Mouse (Mus musculus) liver, embryonic 16.5 days (tissue): ENCODE results near the gene Sugt1. TPM values are rescaled to one million over a fixed set of nuclear protein-coding genes. Genes with fewer than 3 reads are reported as not detected.
A peak's percentile ranks its signal among the peaks of the same experiment; 100 is the strongest.

Source experiments
- ATAC-seq: fragments of 200-750 bp; cut with Nextera tagmentation; 2 replicates; pipeline ENCODE4 v1.8.0; 2017; ENCODE audit warnings: low read depth, mild to moderate bottlenecking, moderate number of reproducible peaks, moderate library complexity
- H3K27ac ChIP-seq: fragments of 300-500 bp; sonication (generic); 2 replicates; pipeline ENCODE4 v1.5.1; 2014; ENCODE audit warnings: mild to moderate bottlenecking, low read length
- H3K27me3 ChIP-seq: fragments of 300-500 bp; sonication (generic); 2 replicates; pipeline ENCODE4 v1.6.1; 2014; ENCODE audit warnings: low read depth, low read length, mixed read lengths; ENCODE audit not compliant: control insufficient read depth, insufficient read depth
- H3K36me3 ChIP-seq: fragments of 300-500 bp; sonication (generic); 2 replicates; pipeline ENCODE4 v1.6.1; 2014; ENCODE audit warnings: mild to moderate bottlenecking; ENCODE audit not compliant: control insufficient read depth, insufficient read depth
- H3K4me1 ChIP-seq: fragments of 300-500 bp; sonication (generic); 2 replicates; pipeline ENCODE4 v1.6.1; 2014; ENCODE audit warnings: low read depth, low read length, mixed read lengths; ENCODE audit not compliant: control insufficient read depth
- H3K4me2 ChIP-seq: fragments of 300-500 bp; sonication (generic); 2 replicates; pipeline ENCODE4 v1.6.1; 2014; ENCODE audit warnings: low read depth, low read length, mixed read lengths
- H3K4me3 ChIP-seq: fragments of 300-500 bp; sonication (generic); 2 replicates; pipeline ENCODE4 v1.5.1; 2014; ENCODE audit warnings: low read depth, mild to moderate bottlenecking, low read length
- H3K9ac ChIP-seq: fragments of 300-500 bp; sonication (generic); 2 replicates; pipeline ENCODE4 v1.6.1; 2014; ENCODE audit warnings: low read depth, low read length
- H3K9me3 ChIP-seq: fragments of 300-500 bp; sonication (generic); replicated peaks from 2 replicates; pipeline ENCODE4 v1.6.1; 2016; ENCODE audit warnings: low read length; ENCODE audit not compliant: control insufficient read depth
- WGBS: fragments of 180-500 bp; shearing (Covaris S2); extraction: QIAGEN DNeasy Blood & Tissue Kit; methylation state at CpG from one replicate; pipeline ENCODE4 v1.1.7; 2014; ENCODE audit not compliant: insufficient replicate concordance; 5-methylcytosine and 5-hydroxymethylcytosine counted together
- polyA plus RNA-seq: library from polyadenylated mRNA; unstranded; fragments of >200 nt; fragmentation: Nextera tagmentation; extraction: Ambion mirVana; gene quantifications from 2 replicates; pipeline ENCODE4 v1.2.1, GENCODE M21; 2015

The Sugt1 gene
- polyA plus RNA-seq, 1 experiment from 2014 or later, result 30.5 TPM

DNA sequence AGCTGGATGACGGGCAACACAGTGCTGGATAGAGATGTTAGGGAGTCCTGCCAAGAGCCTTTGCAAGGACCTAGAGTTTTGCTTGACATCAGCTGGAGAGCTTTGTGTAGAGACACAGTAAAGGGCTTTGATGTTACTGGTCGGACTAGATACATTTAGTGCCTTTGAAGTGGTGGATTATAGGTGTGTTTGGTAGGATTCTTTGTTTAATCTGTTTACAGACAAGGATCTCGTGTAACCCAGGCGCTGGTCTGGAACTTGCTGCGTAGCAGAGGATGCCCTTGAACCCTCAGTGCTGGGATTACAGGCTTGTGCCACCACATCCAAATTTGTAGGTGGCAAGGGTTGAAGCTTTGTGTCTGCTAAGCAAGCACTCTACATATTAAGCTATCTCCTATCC lies 6.6 kb downstream of the Sugt1 start:
- no peak for ATAC-seq
- H3K4me2 ChIP-seq, result no peak overlapping the region
- no peaks in the 10 kb centered on the region for H3K27me3 ChIP-seq
- H3K27ac ChIP-seq, result no peak overlapping the region
- H3K36me3 ChIP-seq, result no peaks in the 10 kb centered on the region
- H3K9ac ChIP-seq, result no peak overlapping the region
- H3K4me1 ChIP-seq, result no peaks in the 10 kb centered on the region; the same call in 1 of the 2 replicates
- no peaks in the 10 kb centered on the region for H3K9me3 ChIP-seq
- no peak overlapping the region for H3K4me3 ChIP-seq
- WGBS, result 63% methylated on average over 5 of the region's 5 CpGs

DNA sequence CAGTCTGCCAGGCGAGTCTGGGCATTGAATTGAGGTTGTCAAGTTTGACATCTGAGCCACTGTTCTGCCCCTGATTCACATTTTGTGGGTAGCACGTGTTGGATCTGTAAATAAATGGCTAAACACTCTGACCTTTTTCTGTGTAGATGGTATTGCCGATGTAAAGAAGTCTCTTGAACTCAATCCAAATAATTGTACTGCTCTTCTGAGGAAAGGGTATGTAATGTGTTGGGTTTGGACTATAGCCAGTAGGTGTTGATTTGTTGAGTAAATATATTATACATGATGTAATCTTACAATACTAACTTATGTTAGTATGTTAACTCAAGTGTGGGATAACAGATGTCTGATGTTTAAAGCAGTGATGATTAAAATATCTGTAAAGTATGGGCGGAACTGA lies 9.1 kb downstream of the Sugt1 start:
- Histone ChIP-seq H3K27ac (no peak overlapping the region), H3K4me3 (no peak overlapping the region), H3K36me3 (no peaks in the 10 kb centered on the region), H3K9me3 (no peaks in the 10 kb centered on the region), H3K4me2 (no peak overlapping the region), H3K9ac (no peak overlapping the region), H3K27me3 (no peaks in the 10 kb centered on the region), H3K4me1 (no peaks in the 10 kb centered on the region)
- WGBS, result 69% methylated on average over 4 of the region's 4 CpGs
- peak; percentile 53 for ATAC-seq

GRCm38 (mm10) chr14:79605881-79606280 lies 18.4 kb downstream of the Sugt1 start:
- no peak overlapping the region for H3K4me2 ChIP-seq
- H3K36me3 ChIP-seq, result peaks cover 7% of the 10 kb centered on the region
- H3K9me3 ChIP-seq, result no peaks in the 10 kb centered on the region
- no peak for ATAC-seq
- no peak overlapping the region for H3K9ac ChIP-seq
- H3K4me3 ChIP-seq, result no peak overlapping the region
- no peaks in the 10 kb centered on the region for H3K27me3 ChIP-seq
- WGBS, result 79% methylated on average over 2 of the region's 2 CpGs
- H3K4me1 ChIP-seq, result no peaks in the 10 kb centered on the region
- no peak overlapping the region for H3K27ac ChIP-seq

- Histone ChIP-seq H3K36me3 (peaks cover 11% of the 10 kb centered on the region), H3K9ac (no peak overlapping the region), H3K9me3 (no peaks in the 10 kb centered on the region), H3K27ac (no peak overlapping the region), H3K4me3 (no peak overlapping the region), H3K4me1 (no peaks in the 10 kb centered on the region), H3K27me3 (no peaks in the 10 kb centered on the region), H3K4me2 (no peak overlapping the region)
- no peak for ATAC-seq
- WGBS, result 75% methylated on average over 6 of the region's 6 CpGs
These were observed 18.9 kb downstream of the Sugt1 start for GRCm38 (mm10) chr14:79606392-79606791.

DNA sequence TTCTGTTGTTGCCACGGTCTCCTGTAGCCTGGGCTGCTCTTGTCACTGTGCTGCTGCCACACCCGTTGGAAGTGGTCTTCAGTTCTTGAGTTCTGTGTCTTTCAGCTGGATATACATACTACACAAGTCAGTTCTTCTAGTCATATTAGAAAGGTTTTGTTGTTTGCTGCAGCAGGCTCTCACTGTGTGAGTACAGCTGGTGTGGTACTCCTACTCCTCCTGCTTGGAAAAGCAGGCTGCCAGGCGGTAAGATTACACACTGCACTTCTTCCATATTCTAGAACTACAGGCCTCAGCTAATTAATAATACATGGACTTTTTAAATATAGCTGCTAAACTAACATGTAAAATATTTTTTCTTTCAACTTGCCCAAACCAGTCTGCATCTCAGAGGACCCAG lies 19.4 kb downstream of the Sugt1 start:
- no peak overlapping the region for H3K27ac ChIP-seq
- H3K36me3 ChIP-seq, result peaks cover 14% of the 10 kb centered on the region
- H3K9ac ChIP-seq, result no peak overlapping the region
- H3K9me3 ChIP-seq, result no peaks in the 10 kb centered on the region
- no peaks in the 10 kb centered on the region for H3K4me1 ChIP-seq
- H3K4me2 ChIP-seq, result no peak overlapping the region
- WGBS, result 78% methylated on average over 3 of the region's 3 CpGs
- no peak for ATAC-seq
- no peaks in the 10 kb centered on the region for H3K27me3 ChIP-seq
- no peak overlapping the region for H3K4me3 ChIP-seq

DNA sequence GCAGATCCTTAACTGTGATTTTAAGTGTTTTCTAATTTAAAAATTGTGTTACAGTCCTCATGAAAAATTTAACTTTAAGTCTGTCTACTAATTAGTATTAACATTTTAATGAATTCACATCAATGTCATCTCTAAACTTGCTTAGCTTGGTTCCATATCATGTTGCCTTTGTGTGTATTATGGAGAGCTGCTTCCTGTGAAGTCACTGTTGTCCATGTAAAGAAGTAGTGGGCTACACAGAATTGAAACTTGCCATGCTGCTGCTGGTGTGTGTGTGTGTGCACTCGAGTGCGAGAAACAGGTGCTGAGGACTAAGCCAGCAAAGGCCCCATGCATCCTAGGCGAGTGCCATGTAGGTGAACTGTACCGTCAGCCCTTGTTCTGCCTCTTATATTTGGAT lies 19.9 kb downstream of the Sugt1 start:
- Histone ChIP-seq H3K9me3 (no peaks in the 10 kb centered on the region), H3K27me3 (no peaks in the 10 kb centered on the region), H3K4me2 (no peak overlapping the region), H3K4me3 (no peak overlapping the region), H3K36me3 (peaks cover 14% of the 10 kb centered on the region), H3K4me1 (no peaks in the 10 kb centered on the region), H3K27ac (no peak overlapping the region), H3K9ac (no peak overlapping the region)
- 79% methylated on average over 4 of the region's 4 CpGs for WGBS
- no peak for ATAC-seq

DNA sequence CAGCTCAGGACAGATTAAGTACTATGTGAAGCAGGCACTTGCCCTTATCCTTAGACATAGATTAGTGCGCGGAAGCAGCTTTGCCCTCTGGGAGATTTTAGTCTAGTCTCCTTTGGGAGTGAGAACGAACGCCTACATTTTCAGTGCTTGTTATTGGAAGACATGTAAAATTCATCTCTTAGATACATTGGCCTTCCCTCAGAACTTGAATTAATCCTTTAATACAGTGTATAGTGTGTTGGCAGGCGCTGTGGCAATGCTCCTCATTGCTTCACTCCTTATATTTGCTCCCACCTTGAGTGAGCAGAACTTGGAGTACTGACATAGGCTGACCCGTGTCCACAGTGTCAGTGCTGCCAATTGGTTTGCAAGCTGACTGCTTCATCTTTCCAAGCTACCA lies 20.8 kb downstream of the Sugt1 start:
- peaks cover 14% of the 10 kb centered on the region for H3K36me3 ChIP-seq
- WGBS, result 92% methylated on average over 6 of the region's 6 CpGs
- no peak overlapping the region for H3K27ac ChIP-seq

GRCm38 (mm10) chr14:79617121-79617828 lies 29.8 kb downstream of the Sugt1 start:
- no peaks in the 10 kb centered on the region for H3K9me3 ChIP-seq
- H3K4me3 ChIP-seq, result no peak overlapping the region
- H3K36me3 ChIP-seq, result peaks cover 2% of the 10 kb centered on the region; the same call in 1 of the 2 replicates
- no peak overlapping the region for H3K9ac ChIP-seq
- H3K27ac ChIP-seq, result no peak overlapping the region
- no peak for ATAC-seq
- no peak overlapping the region for H3K4me2 ChIP-seq
- WGBS, result 77% methylated on average over 8 of the region's 8 CpGs
- H3K27me3 ChIP-seq, result no peaks in the 10 kb centered on the region
- H3K4me1 ChIP-seq, result peaks cover 6% of the 10 kb centered on the region

More for the DNA sequence above, 20.8 kb downstream of the Sugt1 start:
- H3K4me1 ChIP-seq, result no peaks in the 10 kb centered on the region
- no peak overlapping the region for H3K4me2 ChIP-seq
- no peak overlapping the region for H3K4me3 ChIP-seq
- no peaks in the 10 kb centered on the region for H3K9me3 ChIP-seq
- no peaks in the 10 kb centered on the region for H3K27me3 ChIP-seq
- H3K9ac ChIP-seq, result no peak overlapping the region
- no peak for ATAC-seq

GRCm38 (mm10) chr14:79619802-79620201 lies 32.3 kb downstream of the Sugt1 start:
- Histone ChIP-seq H3K4me1 (peaks cover 6% of the 10 kb centered on the region), H3K36me3 (peaks cover 7% of the 10 kb centered on the region; the same call in 1 of the 2 replicates), H3K9me3 (no peaks in the 10 kb centered on the region), H3K27ac (no peak overlapping the region), H3K4me3 (no peak overlapping the region), H3K9ac (no peak overlapping the region), H3K27me3 (no peaks in the 10 kb centered on the region), H3K4me2 (no peak overlapping the region)
- ATAC-seq, result no peak
- 85% methylated on average over 7 of the region's 7 CpGs for WGBS
